In genomic region chr8:74930731-74931130, GRCm38 (mm10) we compare ENCODE assay signal across 9 mouse cellular contexts. TPM values are rescaled to one million over a fixed set of nuclear protein-coding genes. Genes with fewer than 3 reads are reported as not detected.
A peak's percentile ranks its signal among the peaks of the same experiment; 100 is the strongest.
DNase-seq lines count a peak whose midpoint lies in the region; ATAC-seq and TF ChIP-seq lines count a peak whose summit lies in the region.
"Had no signal": no experiment of that assay in that cellular context is flagged by ENCODE, and none has a peak within 500 bp of the region (broad histone marks: within the 10 kb centered on the region; RNA-seq: fewer than 3 reads in every experiment).

No protein-coding gene starts in this region.

- dilution Hi-C loops in CH12.LX (cut with MboI; ENCODE audit: extremely low pct_ligation_motif_present, extremely low pct_unique_long_range_greater_than_20kb, low sequenced_read_pairs), result no loop called here

- H3K4me2 ChIP-seq in hindbrain, embryonic 11.5 days (replicated peaks; ENCODE audit: low read depth, low read length), result no peak overlapping the region
- no peak overlapping the region for H3K4me2 ChIP-seq in hindbrain, embryonic 12.5 days (replicated peaks)
- no peak overlapping the region for H3K4me2 ChIP-seq in CH12.LX (ENCODE audit: insufficient read depth, low read depth, poor library complexity, severe bottlenecking)
- no peak overlapping the region for H3K4me2 ChIP-seq in midbrain, postnatal 0 days (ENCODE audit: low read depth, low read length, poor library complexity, severe bottlenecking)

- no peak overlapping the region for H3K4me3 ChIP-seq in hindbrain, embryonic 11.5 days (ENCODE audit: low read depth, low read length)
- no peak overlapping the region for H3K4me3 ChIP-seq in hindbrain, embryonic 12.5 days
- H3K4me3 ChIP-seq in CH12.LX (replicated peaks in 1 of 3; ENCODE audit: low read depth in 2 of 3, low read length in 2 of 3, poor library complexity in 1 of 3), result no peak overlapping the region
- H3K4me3 ChIP-seq in embryonic facial prominence, embryonic 10.5 days, result no peak overlapping the region
- H3K4me3 ChIP-seq in midbrain, postnatal 0 days (ENCODE audit: low read depth, low read length), result no peak overlapping the region

- WGBS in hindbrain, embryonic 11.5 days, result 27% methylated on average over 3 of the region's 3 CpGs
- WGBS in hindbrain, embryonic 12.5 days, result 22% methylated on average over 3 of the region's 3 CpGs
- WGBS in embryonic facial prominence, embryonic 10.5 days, result 21% methylated on average over 3 of the region's 3 CpGs
- 27% methylated on average over 3 of the region's 3 CpGs for WGBS in midbrain, postnatal 0 days

- in situ Hi-C loops in CH12.LX (cut with MboI; ENCODE audit: low pct_ligation_motif_present, low pct_unique_long_range_greater_than_20kb, low sequenced_read_pairs), result no loop called here

- no peak overlapping the region for H3K9ac ChIP-seq in hindbrain, embryonic 11.5 days (ENCODE audit: low read depth, low read length)
- H3K9ac ChIP-seq in hindbrain, embryonic 12.5 days, result no peak overlapping the region
- H3K9ac ChIP-seq in CH12.LX (ENCODE audit: insufficient read depth, low read depth), result no peak overlapping the region
- H3K9ac ChIP-seq in midbrain, postnatal 0 days (replicated peaks; ENCODE audit: low read length, poor library complexity, severe bottlenecking), result no peak overlapping the region

- TF ChIP-seq POLR2A in CH12.LX (IDR thresholded peaks at IDR 0.05; ENCODE audit: low read depth, low read length), result no peak

- H3K79me2 ChIP-seq in CH12.LX (replicated peaks; ENCODE audit: control insufficient read depth, extremely low read depth, insufficient read depth, poor library complexity, severe bottlenecking), result no peaks in the 10 kb centered on the region

- no peaks in the 10 kb centered on the region for H3K4me1 ChIP-seq in hindbrain, embryonic 11.5 days (replicated peaks; ENCODE audit: control insufficient read depth, insufficient read depth, low read length)
- no peaks in the 10 kb centered on the region for H3K4me1 ChIP-seq in hindbrain, embryonic 12.5 days
- no peaks in the 10 kb centered on the region for H3K4me1 ChIP-seq in CH12.LX (ENCODE audit: control insufficient read depth in 1 of 2, insufficient read depth in 2 of 2)
- no peaks in the 10 kb centered on the region; the same call in 1 of the 2 replicates for H3K4me1 ChIP-seq in embryonic facial prominence, embryonic 10.5 days
- no peaks in the 10 kb centered on the region for H3K4me1 ChIP-seq in midbrain, postnatal 0 days (ENCODE audit: insufficient read depth, low read length)

- TF ChIP-seq EP300 in CH12.LX (IDR thresholded peaks at IDR 0.05; ENCODE audit: low read length), result no peak

- peak; percentile 75 for DNase-seq in hindbrain, embryonic 11.5 days (ENCODE audit: low spot score)
- DNase-seq in CH12.LX (ENCODE audit: extremely low read depth), result peak; percentile 53
- DNase-seq in adrenal gland, postnatal 14 days, result peak; percentile 50
- DNase-seq in embryonic facial prominence, embryonic 10.5 days (ENCODE audit: low spot score), result peak; percentile 59
- DNase-seq in kidney, postnatal 10 days, result peak; percentile 44
- DNase-seq in midbrain, postnatal 0 days (ENCODE audit: low spot score), result peak; percentile 75
- DNase-seq in spleen, adult 12 weeks (ENCODE audit: low spot score), result no peak

- H3K36me3 ChIP-seq in hindbrain, embryonic 11.5 days (ENCODE audit: control insufficient read depth, insufficient read depth, low read length), result no peaks in the 10 kb centered on the region
- no peaks in the 10 kb centered on the region for H3K36me3 ChIP-seq in hindbrain, embryonic 12.5 days
- no peaks in the 10 kb centered on the region for H3K36me3 ChIP-seq in CH12.LX (replicated peaks in 1 of 2; ENCODE audit: control insufficient read depth in 1 of 2, insufficient read depth in 1 of 2, low read length in 1 of 2)
- H3K36me3 ChIP-seq in embryonic facial prominence, embryonic 10.5 days (replicated peaks), result no peaks in the 10 kb centered on the region
- H3K36me3 ChIP-seq in midbrain, postnatal 0 days (ENCODE audit: insufficient read depth, low read length), result no peaks in the 10 kb centered on the region

- H3K27ac ChIP-seq in hindbrain, embryonic 11.5 days (ENCODE audit: low read depth, low read length), result no peak overlapping the region
- no peak overlapping the region for H3K27ac ChIP-seq in hindbrain, embryonic 12.5 days
- no peak overlapping the region for H3K27ac ChIP-seq in CH12.LX (ENCODE audit: insufficient read depth, low read depth)
- H3K27ac ChIP-seq in embryonic facial prominence, embryonic 10.5 days (replicated peaks), result no peak overlapping the region
- no peak overlapping the region for H3K27ac ChIP-seq in midbrain, postnatal 0 days (ENCODE audit: low read depth, low read length)

- H3K9me3 ChIP-seq in hindbrain, embryonic 11.5 days (ENCODE audit: control insufficient read depth, low read length), result no peaks in the 10 kb centered on the region
- no peaks in the 10 kb centered on the region for H3K9me3 ChIP-seq in hindbrain, embryonic 12.5 days (replicated peaks)
- H3K9me3 ChIP-seq in CH12.LX (replicated peaks; ENCODE audit: low read length), result no peaks in the 10 kb centered on the region
- H3K9me3 ChIP-seq in embryonic facial prominence, embryonic 10.5 days, result no peaks in the 10 kb centered on the region
- no peaks in the 10 kb centered on the region for H3K9me3 ChIP-seq in midbrain, postnatal 0 days (ENCODE audit: low read length)

- no peak for ATAC-seq in hindbrain, embryonic 11.5 days (ENCODE audit: low FRiP score)
- no peak for ATAC-seq in hindbrain, embryonic 12.5 days (ENCODE audit: low FRiP score)
- ATAC-seq in midbrain, postnatal 0 days (ENCODE audit: low FRiP score), result no peak

- peak; percentile 75 to 88 for TF ChIP-seq CTCF in CH12.LX (conservative IDR thresholded peaks at IDR 0.05 in 1 of 2, IDR thresholded peaks at IDR 0.05 in 1 of 2; ENCODE audit: low read depth in 2 of 2, low read length in 2 of 2)
- TF ChIP-seq CTCF in midbrain, postnatal 0 days (IDR thresholded peaks at IDR 0.05), result peak; percentile 79

- no peaks in the 10 kb centered on the region for H3K27me3 ChIP-seq in hindbrain, embryonic 11.5 days (ENCODE audit: control insufficient read depth, insufficient read depth, low read length)
- no peaks in the 10 kb centered on the region; the same call in 1 of the 2 replicates for H3K27me3 ChIP-seq in hindbrain, embryonic 12.5 days
- H3K27me3 ChIP-seq in CH12.LX (replicated peaks), result peaks cover 77% of the 10 kb centered on the region
- no peaks in the 10 kb centered on the region for H3K27me3 ChIP-seq in embryonic facial prominence, embryonic 10.5 days (replicated peaks; ENCODE audit: low read depth, poor library complexity, severe bottlenecking)
- H3K27me3 ChIP-seq in midbrain, postnatal 0 days (ENCODE audit: insufficient read depth, low read length), result no peaks in the 10 kb centered on the region

- peak; percentile 56 for TF ChIP-seq RAD21 in CH12.LX (IDR thresholded peaks at IDR 0.05; ENCODE audit: low read depth, low read length)

TF ChIP-seq in CH12.LX, 34 proteins besides CTCF, POLR2A, EP300 and RAD21:
- TF ChIP-seq SMC3 (IDR thresholded peaks at IDR 0.05; ENCODE audit: low read depth, low read length), result peak; percentile 35; the same call in 1 of the 2 replicates
- no peak for TF ChIP-seq NELFE (IDR thresholded peaks at IDR 0.05; ENCODE audit: low read depth, low read length)
TF ChIP-seq in CH12.LX: peak in this region for 1.

RNA-seq across cellular contexts. Expression of gene Isx, which starts 57.8 kb away (rescaled TPM):
- not detected in 2 replicates for polyA plus RNA-seq in hindbrain, embryonic 11.5 days (2014; fragmentation: Nextera tagmentation; extraction: Ambion mirVana)
- not detected in 2 replicates for polyA plus RNA-seq in hindbrain, embryonic 12.5 days (2016; fragmentation: Nextera tagmentation; extraction: Ambion mirVana)
- not detected in 2 replicates for total RNA-seq in CH12.LX (2012; rRNA removed)
- not detected in 2 replicates for total RNA-seq in CH12.LX (2014; rRNA removed)
- not detected in 2 replicates for polyA plus RNA-seq in CH12.LX (2012; ENCODE audit: insufficient read length, low read depth)
- total RNA-seq in adrenal gland, postnatal 14 days (2021), result 0.19 TPM in 1 of 2 replicates, not detected in the other
- polyA plus RNA-seq in embryonic facial prominence, embryonic 10.5 days (2016; fragmentation: Nextera tagmentation; extraction: Ambion mirVana), result not detected in 2 replicates
- not detected in 2 replicates for total RNA-seq in midbrain, postnatal 0 days (2014; rRNA removed)
- not detected in 2 replicates for polyA plus RNA-seq in midbrain, postnatal 0 days (2015; fragmentation: Nextera tagmentation; extraction: Ambion mirVana)
- polyA plus RNA-seq: lung, embryonic 16.5 days had no signal
